Mouse (Mus musculus) kidney, adult 9 months (tissue): Measurements from ENCODE around the gene Fezf1.

Source experiments
- DNase-seq: peaks from one replicate; pipeline ENCODE4 v3.0.0; 2022

Fezf1 gene

GRCm38 (mm10) chr6:23246790-23247511 is 1.2 kb downstream of the Fezf1 start:
- DNase-seq, result no peak

GRCm38 (mm10) chr6:23246061-23246789 is 1.9 kb downstream of the Fezf1 start:
- no peak for DNase-seq

GRCm38 (mm10) chr6:23245545-23246011 is 2.6 kb downstream of the Fezf1 start:
- no peak for DNase-seq

- DNase-seq, result no peak
These were observed 3.0 kb downstream of the Fezf1 start for GRCm38 (mm10) chr6:23245121-23245520.

GRCm38 (mm10) chr6:23243821-23244760 is 4.1 kb downstream of the Fezf1 start:
- no peak for DNase-seq

GRCm38 (mm10) chr6:23211499-23211898 is 36.7 kb downstream of the Fezf1 start:
- no peak for DNase-seq

GRCm38 (mm10) chr6:23207791-23208190 is 40.4 kb downstream of the Fezf1 start:
- no peak for DNase-seq

GRCm38 (mm10) chr6:23202630-23203029 is 45.5 kb downstream of the Fezf1 start:
- DNase-seq, result no peak
